Mouse (Mus musculus) midbrain, embryonic 11.5 days (tissue): ENCODE data around the gene Ppm1f. TPM values are rescaled to one million over a fixed set of nuclear protein-coding genes. Genes with fewer than 3 reads are reported as not detected.
A peak's percentile ranks its signal among the peaks of the same experiment; 100 is the strongest.

Source experiments
- ATAC-seq: fragments of 200-750 bp; cut with Nextera tagmentation; 2 replicates; pipeline ENCODE4 v1.8.0; 2017; ENCODE audit warnings: moderate TSS enrichment, moderate library complexity; ENCODE audit not compliant: low FRiP score
- DNase-seq: peaks from one replicate; pipeline ENCODE4 v3.0.0; 2015; ENCODE audit warnings: low spot score; ENCODE audit errors: missing footprints
- H3K27ac ChIP-seq: fragments of 300-500 bp; sonication (generic); 2 replicates; pipeline ENCODE4 v1.5.1; 2014; ENCODE audit warnings: low read depth, low read length
- H3K27me3 ChIP-seq: fragments of 300-500 bp; sonication (generic); 2 replicates; pipeline ENCODE4 v1.6.1; 2014; ENCODE audit warnings: mild to moderate bottlenecking, low read length, moderate library complexity, mixed read lengths; ENCODE audit not compliant: control insufficient read depth, insufficient read depth
- H3K36me3 ChIP-seq: fragments of 300-500 bp; sonication (generic); 2 replicates; pipeline ENCODE4 v1.6.1; 2014; ENCODE audit warnings: mild to moderate bottlenecking, low read length, moderate library complexity, mixed read lengths; ENCODE audit not compliant: control insufficient read depth, insufficient read depth
- H3K4me1 ChIP-seq: fragments of 300-500 bp; sonication (generic); 2 replicates; pipeline ENCODE4 v1.6.1; 2014; ENCODE audit warnings: low read length; ENCODE audit not compliant: control insufficient read depth, insufficient read depth
- H3K4me2 ChIP-seq: fragments of 300-500 bp; sonication (generic); 2 replicates; pipeline ENCODE4 v1.6.1; 2014; ENCODE audit warnings: mild to moderate bottlenecking, moderate library complexity
- H3K4me3 ChIP-seq: fragments of 300-500 bp; sonication (generic); 2 replicates; pipeline ENCODE4 v1.5.1; 2014; ENCODE audit warnings: low read depth, low read length
- H3K9ac ChIP-seq: fragments of 300-500 bp; sonication (generic); 2 replicates; pipeline ENCODE4 v1.6.1; 2014; ENCODE audit warnings: low read length
- H3K9me3 ChIP-seq: fragments of 300-500 bp; sonication (generic); 2 replicates; pipeline ENCODE4 v1.6.1; 2016; ENCODE audit warnings: low read length; ENCODE audit not compliant: control insufficient read depth
- WGBS: fragments of 180-500 bp; shearing (Covaris S2); extraction: QIAGEN DNeasy Blood & Tissue Kit; methylation state at CpG from one replicate; pipeline ENCODE4 v1.1.7; 2014; 5-methylcytosine and 5-hydroxymethylcytosine counted together
- polyA plus RNA-seq: library from polyadenylated mRNA; unstranded; fragments of >200 nt; fragmentation: Nextera tagmentation; extraction: Ambion mirVana; gene quantifications from 2 replicates; pipeline ENCODE4 v1.2.1, GENCODE M21; 2014

Ppm1f gene
- polyA plus RNA-seq, 1 experiment from 2014 or later, result 16.9 TPM

GRCm38 (mm10) chr16:16865217-16865616 lies 31.1 kb upstream of the Ppm1f start:
- H3K4me1 ChIP-seq, result no peaks in the 10 kb centered on the region
- no peak overlapping the region for H3K9ac ChIP-seq
- H3K27ac ChIP-seq, result no peak overlapping the region
- no peaks in the 10 kb centered on the region for H3K9me3 ChIP-seq
- H3K27me3 ChIP-seq, result no peaks in the 10 kb centered on the region
- DNase-seq (no peak), ATAC-seq (no peak)
- H3K4me2 ChIP-seq, result no peak overlapping the region
- H3K36me3 ChIP-seq, result no peaks in the 10 kb centered on the region
- no peak overlapping the region for H3K4me3 ChIP-seq

- no peaks in the 10 kb centered on the region for H3K36me3 ChIP-seq
- H3K9ac ChIP-seq, result no peak overlapping the region
- H3K27me3 ChIP-seq, result no peaks in the 10 kb centered on the region
- H3K4me2 ChIP-seq, result no peak overlapping the region
- H3K27ac ChIP-seq, result no peak overlapping the region
- ATAC-seq (no peak), DNase-seq (no peak)
- no peak overlapping the region for H3K4me3 ChIP-seq
- H3K9me3 ChIP-seq, result no peaks in the 10 kb centered on the region
- no peaks in the 10 kb centered on the region for H3K4me1 ChIP-seq
- 62% methylated on average over 4 of the region's 5 CpGs for WGBS
Observed at GRCm38 (mm10) chr16:16865696-16866561, 30.3 kb upstream of the Ppm1f start.

GRCm38 (mm10) chr16:16870241-16870616 lies 26.0 kb upstream of the Ppm1f start:
- Histone ChIP-seq H3K27me3 (no peaks in the 10 kb centered on the region), H3K4me3 (peak overlapping the region; percentile 64), H3K9ac (peak overlapping the region; percentile 36; the same call in 1 of the 2 replicates), H3K9me3 (no peaks in the 10 kb centered on the region), H3K36me3 (no peaks in the 10 kb centered on the region), H3K4me1 (peaks cover 6% of the 10 kb centered on the region; the same call in 1 of the 2 replicates), H3K4me2 (peak overlapping the region; percentile 35; the same call in 1 of the 2 replicates), H3K27ac (no peak overlapping the region)
- peak; percentile 73 for ATAC-seq
- 39% methylated on average over 7 of the region's 7 CpGs for WGBS
- no peak for DNase-seq

GRCm38 (mm10) chr16:16870617-16871331 lies 25.5 kb upstream of the Ppm1f start, which contains the start of the genes Top3b and Vpreb1:
Gene Top3b, plus strand, starts transcription at chr16:16870736.
Gene Vpreb1, minus strand, starts transcription at chr16:16870843.
- no peaks in the 10 kb centered on the region; the same call in 1 of the 2 replicates for H3K9me3 ChIP-seq
- H3K9ac ChIP-seq, result peak within 1 kb of the TSS; percentile 82
- H3K4me2 ChIP-seq, result peak within 1 kb of the TSS; percentile 63
- H3K27ac ChIP-seq, result peak within 1 kb of the TSS; percentile 83
- under 1% methylated on average over 45 of the region's 49 CpGs for WGBS
- ATAC-seq (peak; percentile 96), DNase-seq (peak; percentile 97)
- H3K36me3 ChIP-seq, result no peaks in the 10 kb centered on the region
- H3K4me3 ChIP-seq, result peak within 1 kb of the TSS; percentile 64
- H3K4me1 ChIP-seq, result peaks cover 6% of the 10 kb centered on the region; the same call in 1 of the 2 replicates
- H3K27me3 ChIP-seq, result no peaks in the 10 kb centered on the region

- DNase-seq (no peak), ATAC-seq (no peak)
- Histone ChIP-seq H3K27ac (no peak overlapping the region), H3K27me3 (no peaks in the 10 kb centered on the region), H3K36me3 (peaks cover 19% of the 10 kb centered on the region), H3K4me3 (no peak overlapping the region), H3K4me2 (no peak overlapping the region), H3K4me1 (no peaks in the 10 kb centered on the region), H3K9ac (no peak overlapping the region), H3K9me3 (peaks cover 8% of the 10 kb centered on the region; the same call in 1 of the 2 replicates)
- 90% methylated on average over 5 of the region's 5 CpGs for WGBS
Observed at GRCm38 (mm10) chr16:16879025-16879424, 17.2 kb upstream of the Ppm1f start.

GRCm38 (mm10) chr16:16888341-16888740 lies 7.9 kb upstream of the Ppm1f start:
- no peaks in the 10 kb centered on the region for H3K9me3 ChIP-seq
- H3K27ac ChIP-seq, result no peak overlapping the region
- no peak for ATAC-seq
- no peak overlapping the region for H3K9ac ChIP-seq
- no peak for DNase-seq
- no peaks in the 10 kb centered on the region for H3K27me3 ChIP-seq
- WGBS, result 88% methylated on average over 1 of the region's 1 CpGs
- no peak overlapping the region for H3K4me2 ChIP-seq
- no peaks in the 10 kb centered on the region for H3K4me1 ChIP-seq
- H3K4me3 ChIP-seq, result no peak overlapping the region
- H3K36me3 ChIP-seq, result peaks cover 27% of the 10 kb centered on the region

GRCm38 (mm10) chr16:16892366-16892765 lies 3.9 kb upstream of the Ppm1f start:
- Histone ChIP-seq H3K4me1 (peaks cover 7% of the 10 kb centered on the region), H3K36me3 (peaks cover 16% of the 10 kb centered on the region), H3K9me3 (no peaks in the 10 kb centered on the region), H3K27me3 (no peaks in the 10 kb centered on the region), H3K9ac (no peak overlapping the region), H3K4me3 (no peak overlapping the region), H3K4me2 (no peak overlapping the region), H3K27ac (no peak overlapping the region)
- ATAC-seq (no peak), DNase-seq (no peak)
- WGBS, result 92% methylated on average over 7 of the region's 7 CpGs

GRCm38 (mm10) chr16:16896015-16896381 lies 271 bp upstream of the Ppm1f start:
- Histone ChIP-seq H3K27me3 (no peaks in the 10 kb centered on the region), H3K4me1 (peaks cover 10% of the 10 kb centered on the region), H3K4me3 (peak overlapping the region; percentile 63; the same call in 1 of the 2 replicates), H3K36me3 (peaks cover 3% of the 10 kb centered on the region), H3K27ac (no peak overlapping the region), H3K4me2 (no peak overlapping the region), H3K9ac (peak overlapping the region; percentile 75; the same call in 1 of the 2 replicates), H3K9me3 (no peaks in the 10 kb centered on the region)
- DNase-seq (peak; percentile 83), ATAC-seq (no peak)
- 27% methylated on average over 4 of the region's 4 CpGs for WGBS
